Mouse (Mus musculus) thymus, postnatal 10 days (tissue): ENCODE results near the gene Havcr1.
"Not testable (repeated sequence)": the region's sequence is repeated elsewhere in the genome, so short reads cannot be mapped to it uniquely, and the experiment has no call there.

Experiments used
- DNase-seq, 2 experiments: peaks; one replicate each; pipeline ENCODE4 v3.0.0; 2021; ENCODE audit warnings: low spot score in 2 of 2

Gene Havcr1

GRCm38 (mm10) chr11:46735076-46735475 is at the start of gene Havcr1:
Gene Havcr1, plus strand, starts transcription at chr11:46735080.
- not testable (repeated sequence) for DNase-seq

GRCm38 (mm10) chr11:46690136-46690535 is 44.7 kb upstream of the Havcr1 start:
- DNase-seq: no peak

DNA sequence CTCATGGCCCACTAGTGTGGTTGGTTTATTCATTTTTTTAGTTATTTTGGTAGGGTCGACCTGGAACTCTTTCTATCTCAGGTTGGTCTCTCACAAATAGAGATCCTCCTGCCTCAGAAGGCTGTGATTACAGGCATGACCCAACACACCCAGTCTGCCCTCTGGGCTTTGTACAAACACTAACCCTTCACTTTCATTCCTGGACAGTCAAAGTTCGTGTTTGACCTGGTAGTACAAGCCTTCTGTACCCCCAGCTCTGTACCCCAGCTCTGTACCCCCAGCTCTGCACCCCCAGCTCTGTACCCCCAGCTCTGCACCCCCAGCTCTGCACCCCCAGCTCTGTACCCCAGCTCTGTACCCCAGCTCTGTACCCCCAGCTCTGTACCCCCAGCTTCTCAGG is 39.0 kb upstream of the Havcr1 start:
- DNase-seq: not testable (repeated sequence)

DNA sequence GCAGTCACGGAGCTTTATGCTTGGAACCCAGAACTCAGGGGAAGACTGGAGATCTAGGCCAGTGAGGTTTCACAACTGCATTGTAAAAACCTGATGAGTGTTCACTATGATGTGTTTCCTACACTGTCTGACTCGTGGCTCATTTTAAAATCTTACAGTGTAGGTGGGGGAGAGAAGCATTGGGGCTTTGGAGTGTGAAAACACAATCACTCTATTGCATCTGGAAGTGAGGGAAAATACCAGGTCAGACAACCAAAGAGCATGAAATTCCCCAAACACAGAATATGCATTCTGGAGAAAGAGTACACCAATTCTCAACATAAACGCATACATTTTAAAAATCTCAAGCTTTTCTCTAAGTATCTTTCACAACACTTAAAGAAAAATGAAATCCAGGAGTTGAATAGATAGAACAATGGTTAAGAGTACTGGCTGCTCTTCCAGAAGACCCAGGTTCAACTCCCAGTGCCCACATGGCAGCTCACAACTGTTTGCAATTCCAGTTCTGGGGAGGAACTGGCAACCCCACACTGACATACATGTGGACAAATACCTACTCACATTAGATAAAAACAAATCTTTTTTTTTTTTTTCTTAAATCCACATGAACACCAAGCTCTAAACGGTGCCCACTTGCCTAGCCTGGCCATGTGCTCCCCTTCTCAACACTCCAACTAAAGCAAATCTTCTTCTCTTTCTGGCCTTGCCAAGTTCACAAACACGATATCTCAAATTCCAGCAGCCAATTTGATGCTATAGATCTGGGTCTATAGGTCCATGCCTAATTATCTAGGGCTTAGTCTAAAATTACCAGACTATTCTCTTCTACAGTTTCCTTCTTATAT is 37.2 kb upstream of the Havcr1 start:
- DNase-seq: no peak

DNA sequence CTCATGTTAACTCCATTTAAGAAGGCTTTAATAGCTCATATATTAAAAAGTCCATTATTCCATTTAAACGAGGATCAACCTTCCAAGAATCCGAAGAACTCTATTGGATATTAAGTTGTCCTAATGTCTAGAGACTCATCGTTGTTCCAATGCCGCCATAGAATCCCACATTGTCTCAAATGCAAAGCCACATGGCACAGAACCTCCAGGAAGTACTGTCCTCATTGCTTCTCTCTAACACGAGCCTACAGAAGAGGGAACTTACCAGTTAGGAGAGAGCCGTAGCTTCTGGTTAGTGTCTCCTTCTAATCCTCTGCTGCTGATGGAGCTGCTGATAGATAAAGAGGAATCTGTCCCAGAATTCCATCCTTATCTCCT is 36.6 kb upstream of the Havcr1 start:
- DNase-seq: no peak

DNA sequence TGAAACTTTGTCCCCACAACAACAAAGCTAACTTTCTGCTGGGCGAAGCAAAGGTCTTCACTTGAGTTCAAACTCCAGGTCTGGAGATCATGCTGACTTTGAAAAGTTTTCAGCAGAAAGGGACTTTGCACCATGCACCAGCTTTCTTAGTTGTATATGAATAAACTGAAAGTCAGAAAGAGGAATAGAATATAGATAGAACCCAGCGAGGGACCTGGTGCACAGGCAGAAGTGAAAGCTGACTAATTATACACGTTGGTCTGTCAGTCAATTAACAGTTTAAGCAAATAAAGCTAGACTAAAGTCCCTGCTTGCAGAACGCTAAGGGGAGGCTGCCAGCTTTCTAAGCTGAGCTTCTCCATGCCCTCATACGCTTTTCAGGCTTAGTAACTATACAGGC is 36.0 kb upstream of the Havcr1 start:
- DNase-seq: no peak

DNA sequence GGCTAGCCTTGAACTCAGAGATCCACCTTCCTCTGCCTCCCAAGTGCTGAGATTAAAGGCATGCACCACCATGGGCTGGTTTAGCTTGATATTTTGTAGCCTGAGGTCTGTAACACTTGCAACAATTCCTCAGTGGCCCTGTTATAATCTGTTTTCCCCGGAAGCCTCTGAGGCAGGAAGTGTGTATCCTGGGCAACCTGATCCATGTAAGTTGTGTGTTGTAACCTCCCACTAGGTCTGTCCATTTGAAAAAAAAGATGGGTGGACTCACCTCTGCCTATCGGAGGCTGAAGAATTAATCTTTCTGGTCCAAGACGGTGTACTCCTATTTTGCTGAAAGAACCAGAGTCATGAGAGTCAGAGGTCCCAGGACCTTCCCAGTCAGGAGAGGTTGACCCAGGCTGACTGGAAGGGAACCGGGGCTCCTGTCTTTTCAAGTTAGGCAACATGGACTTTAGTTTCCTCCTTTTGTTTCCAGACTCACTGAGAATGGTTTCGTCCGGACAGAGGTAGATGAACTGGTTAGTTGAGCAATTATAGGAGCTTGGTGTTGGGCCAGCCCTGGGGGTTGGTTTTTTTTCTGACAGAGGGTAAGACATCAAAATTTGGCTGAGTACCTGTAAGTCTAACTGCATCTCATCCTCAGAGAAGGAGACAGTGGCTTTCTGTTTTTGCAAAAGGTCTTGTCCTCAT is 28.1 kb upstream of the Havcr1 start, which contains the start of gene Timd2:
Gene Timd2 (minus strand): TSS at position 398 of the 693 bp plus-strand sequence.
- DNase-seq: no peak

- DNase-seq: no peak
These were observed 3.3 kb upstream of the Havcr1 start for GRCm38 (mm10) chr11:46731541-46732070.

GRCm38 (mm10) chr11:46733242-46733789 is 1.6 kb upstream of the Havcr1 start:
- DNase-seq: no peak

DNA sequence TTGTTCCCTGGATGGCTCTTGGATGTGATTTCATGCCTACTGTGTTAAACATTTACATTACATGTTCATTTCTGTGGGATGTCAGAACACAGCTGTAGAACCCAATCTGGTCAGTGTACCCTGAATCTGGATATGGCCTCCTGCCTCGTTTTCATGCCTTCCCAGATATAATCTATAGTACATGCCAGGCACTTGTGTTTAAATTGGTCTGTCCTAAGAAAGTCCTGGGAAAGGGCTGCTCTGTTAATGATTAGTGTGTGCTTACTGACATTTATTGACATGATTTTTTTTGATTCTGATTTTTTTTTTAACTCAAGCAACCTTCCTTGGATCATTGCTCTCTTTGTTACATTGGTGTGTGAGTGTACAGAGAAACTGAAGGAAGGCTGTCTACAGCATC is 263 bp upstream of the Havcr1 start:
- DNase-seq: no peak

- no peak for DNase-seq
These were observed 4.6 kb downstream of the Havcr1 start for GRCm38 (mm10) chr11:46739501-46739900.

DNA sequence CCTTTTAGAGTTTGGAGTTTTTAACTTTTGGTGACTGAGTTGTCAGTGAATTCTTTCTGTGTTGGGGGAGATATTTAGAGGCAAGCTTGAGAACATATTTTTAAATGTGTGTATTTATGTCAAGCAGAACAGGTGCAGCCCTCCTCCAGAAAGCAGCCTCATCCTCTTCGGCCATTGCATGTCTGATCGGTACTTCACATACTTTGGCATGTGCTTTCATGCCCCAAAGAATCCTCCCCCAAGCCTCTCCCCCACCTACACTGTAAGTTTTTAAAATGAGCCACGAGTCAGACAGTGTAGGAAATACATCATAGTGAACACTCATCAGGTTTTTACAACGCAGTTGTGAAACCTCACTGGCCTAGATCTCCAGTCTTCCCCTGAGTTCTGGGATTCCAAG is 6.0 kb downstream of the Havcr1 start:
- no peak for DNase-seq

DNA sequence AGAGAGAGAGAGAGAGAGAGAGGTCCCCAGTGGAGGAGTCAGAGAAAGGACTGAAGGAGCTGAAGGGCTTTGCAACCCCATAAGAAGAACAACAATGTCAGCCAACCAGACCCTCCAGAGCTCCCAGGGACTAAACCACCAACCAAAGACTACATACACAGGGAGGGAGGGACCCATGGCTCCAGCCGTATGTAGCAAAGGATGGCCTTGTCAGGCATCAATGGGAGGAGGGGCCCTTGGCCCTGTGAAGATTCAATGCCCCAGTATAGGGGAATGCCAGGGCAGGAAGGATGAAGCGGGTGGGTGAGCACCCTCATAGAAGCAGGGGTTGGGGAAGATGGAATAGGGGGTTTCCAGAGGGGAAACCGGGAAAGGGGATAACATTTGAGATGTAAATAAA is 6.8 kb downstream of the Havcr1 start:
- DNase-seq: no peak

DNA sequence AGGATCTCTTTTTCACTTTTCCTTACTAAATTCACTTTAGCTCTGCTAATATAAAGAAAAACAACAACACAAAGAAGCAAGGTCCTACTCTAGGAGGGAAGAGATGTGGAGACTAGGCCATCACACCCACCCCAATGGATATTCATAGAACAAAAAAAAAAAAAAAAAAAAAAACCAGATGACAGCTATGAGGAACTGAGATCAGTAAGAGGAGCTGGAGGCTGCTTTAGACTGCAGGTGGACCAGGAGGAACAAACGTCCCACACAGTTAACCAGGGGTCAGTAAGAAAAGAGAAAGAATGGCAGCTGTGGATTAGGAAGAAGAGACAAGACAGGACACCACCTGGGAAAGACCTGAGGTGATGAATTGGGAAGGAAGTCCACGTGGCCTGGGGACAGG is 13.1 kb downstream of the Havcr1 start:
- DNase-seq: no peak

GRCm38 (mm10) chr11:46753662-46754061 is 18.8 kb downstream of the Havcr1 start:
- DNase-seq: no peak

DNA sequence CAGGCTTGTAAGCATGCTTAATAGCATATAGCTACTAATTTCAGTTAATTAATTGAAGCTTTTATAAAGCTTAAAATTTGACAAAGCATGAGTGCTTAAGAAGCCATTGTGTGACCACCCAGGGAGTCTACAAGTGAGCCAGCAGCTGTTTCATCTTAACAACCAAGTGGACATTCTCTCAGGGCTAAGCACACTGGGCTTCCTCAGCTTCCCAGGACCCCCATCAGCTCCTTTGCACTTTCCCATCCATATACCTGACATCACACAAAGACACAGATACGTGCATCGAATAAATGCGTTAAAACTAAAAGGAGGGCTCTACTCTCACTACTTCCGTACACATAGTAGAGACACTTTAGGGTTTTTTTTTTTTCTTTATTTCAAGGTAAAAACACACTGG is 19.8 kb downstream of the Havcr1 start:
- DNase-seq: no peak

DNA sequence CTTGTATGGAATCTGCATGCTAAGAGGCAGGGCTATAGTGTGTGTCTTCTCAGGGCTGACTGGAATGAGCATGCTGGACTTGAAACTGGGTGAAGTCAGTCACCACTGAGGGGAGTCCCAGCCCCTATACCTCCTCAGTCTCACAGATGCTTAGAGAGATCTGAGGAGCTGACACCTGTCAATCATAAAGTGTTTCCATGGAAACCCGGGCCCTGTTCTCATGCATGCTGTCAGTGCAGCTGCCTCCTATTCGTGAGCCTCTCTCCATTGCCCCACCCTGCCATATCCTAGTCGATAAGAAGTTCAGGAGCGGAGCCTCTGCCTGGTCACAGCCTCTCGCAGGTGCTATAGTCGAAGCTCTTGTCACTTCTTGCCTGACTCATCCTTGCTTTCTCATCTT is 20.8 kb downstream of the Havcr1 start:
- DNase-seq: not testable (repeated sequence)

- DNase-seq: no peak
These were observed 42.0 kb downstream of the Havcr1 start for GRCm38 (mm10) chr11:46776879-46777278.

DNA sequence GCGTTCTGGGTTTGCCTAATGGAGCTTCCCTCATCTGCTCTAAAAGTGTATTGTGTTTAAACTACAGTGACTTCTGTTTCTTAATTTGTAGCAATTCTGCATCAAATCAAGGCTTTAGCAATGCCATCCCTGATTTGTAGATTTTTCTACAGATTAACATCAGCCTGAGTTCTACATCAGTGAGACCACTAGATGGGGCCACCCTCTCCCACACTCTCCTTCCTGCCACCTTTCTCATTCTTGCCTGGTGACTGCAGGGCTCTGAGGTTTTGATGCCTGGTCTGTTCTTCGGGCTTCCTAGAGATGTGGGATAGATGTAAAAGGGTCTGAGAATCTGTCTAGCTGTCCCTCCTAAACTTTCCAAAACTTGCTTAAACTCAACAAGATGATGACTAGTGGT is 44.9 kb downstream of the Havcr1 start:
- DNase-seq: no peak

- no peak for DNase-seq
These were observed 69.6 kb downstream of the Havcr1 start for GRCm38 (mm10) chr11:46804440-46804839.

DNA sequence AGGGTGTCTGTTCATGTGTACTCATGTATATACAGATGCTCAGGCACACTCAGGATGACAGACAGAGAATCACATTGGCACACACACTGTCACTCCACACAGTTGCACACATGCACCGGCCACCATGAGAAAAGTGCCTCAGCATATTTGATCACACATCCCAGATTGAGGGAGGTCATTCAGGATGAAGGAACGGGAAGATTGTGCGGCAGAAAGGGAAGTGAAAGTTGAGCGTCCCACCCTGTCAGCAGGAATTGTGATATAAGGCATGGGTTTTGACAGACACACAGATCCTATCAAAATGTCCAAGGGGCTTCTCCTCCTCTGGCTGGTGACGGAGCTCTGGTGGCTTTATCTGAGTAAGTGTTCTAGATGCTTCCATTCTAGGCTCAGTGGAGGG is 75.6 kb downstream of the Havcr1 start, which contains the start of gene Timd4:
Gene Timd4 (plus strand): TSS at position 290 of the 400 bp plus-strand sequence.
- DNase-seq: no peak

DNA sequence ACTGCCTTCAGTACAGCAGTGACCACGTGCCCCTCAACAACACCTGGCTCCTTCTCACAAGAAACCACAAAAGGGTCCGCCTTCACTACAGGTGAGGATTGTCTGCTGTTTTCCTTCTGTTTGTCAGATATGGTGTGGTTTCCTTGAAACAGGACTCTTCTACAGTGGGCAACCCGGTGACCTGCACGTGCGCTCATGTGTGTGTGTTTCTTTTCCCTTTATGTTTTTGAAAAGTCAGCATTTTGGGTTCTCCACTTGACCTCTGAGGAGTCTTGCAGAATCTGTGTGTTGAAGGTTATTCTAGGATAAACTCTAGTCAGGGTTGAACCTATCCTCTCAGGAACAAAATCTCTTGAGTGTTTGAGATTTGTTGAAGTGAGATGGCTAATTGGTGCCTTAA is 82.8 kb downstream of the Havcr1 start:
- no peak for DNase-seq

- DNase-seq: no peak
These were observed 85.0 kb downstream of the Havcr1 start for GRCm38 (mm10) chr11:46819930-46820329.
